Mouse (Mus musculus) liver, embryonic 13.5 days (tissue): ENCODE results near the gene Dnah11. TPM values are rescaled to one million over a fixed set of nuclear protein-coding genes. Genes with fewer than 3 reads are reported as not detected.
A peak's percentile ranks its signal among the peaks of the same experiment; 100 is the strongest.
"Not testable (repeated sequence)": the region's sequence is repeated elsewhere in the genome, so short reads cannot be mapped to it uniquely, and the experiment has no call there.

Experiments
- ATAC-seq: fragments of 200-750 bp; cut with Nextera tagmentation; 2 replicates; pipeline ENCODE4 v1.8.0; 2017; ENCODE audit warnings: low read depth, mild to moderate bottlenecking, moderate number of reproducible peaks, moderate library complexity
- DNase-seq: peaks from one replicate; pipeline ENCODE4 v3.0.0; 2022
- H3K27ac ChIP-seq: fragments of 300-500 bp; sonication (generic); 2 replicates; pipeline ENCODE4 v1.5.1; 2015; ENCODE audit warnings: moderate library complexity, mild to moderate bottlenecking, inconsistent platforms
- H3K27me3 ChIP-seq: fragments of 300-500 bp; sonication (generic); 2 replicates; pipeline ENCODE4 v1.6.1; 2015; ENCODE audit warnings: mild to moderate bottlenecking, inconsistent platforms
- H3K36me3 ChIP-seq: fragments of 300-500 bp; sonication (generic); 2 replicates; pipeline ENCODE4 v1.6.1; 2015; ENCODE audit warnings: mild to moderate bottlenecking, inconsistent platforms
- H3K4me1 ChIP-seq: fragments of 300-500 bp; sonication (generic); replicated peaks from 2 replicates; pipeline ENCODE4 v1.6.1; 2015; ENCODE audit warnings: inconsistent platforms
- H3K4me2 ChIP-seq: fragments of 300-500 bp; sonication (generic); 2 replicates; pipeline ENCODE4 v1.6.1; 2015; ENCODE audit warnings: inconsistent platforms, mild to moderate bottlenecking, moderate library complexity
- H3K4me3 ChIP-seq: fragments of 300-500 bp; sonication (generic); replicated peaks from 2 replicates; pipeline ENCODE4 v1.5.1; 2015; ENCODE audit warnings: mild to moderate bottlenecking, inconsistent platforms
- H3K9ac ChIP-seq: fragments of 300-500 bp; sonication (generic); 2 replicates; pipeline ENCODE4 v1.6.1; 2015; ENCODE audit warnings: mild to moderate bottlenecking, inconsistent platforms
- H3K9me3 ChIP-seq: fragments of 300-500 bp; sonication (generic); replicated peaks from 2 replicates; pipeline ENCODE4 v1.6.1; 2016; ENCODE audit warnings: inconsistent platforms
- WGBS: fragments of 180-500 bp; shearing (Covaris S2); methylation state at CpG from one replicate; pipeline ENCODE4 v1.1.7; 2015; ENCODE audit not compliant: insufficient replicate concordance; 5-methylcytosine and 5-hydroxymethylcytosine counted together
- polyA plus RNA-seq: library from polyadenylated mRNA; unstranded; fragments of >200 nt; fragmentation: Nextera tagmentation; extraction: Ambion mirVana; gene quantifications from 2 replicates; pipeline ENCODE4 v1.2.1, GENCODE M21; 2015

Dnah11 gene
- polyA plus RNA-seq, 1 experiment from 2014 or later, result 0.02 TPM

GRCm38 (mm10) chr12:117962698-117963097, 236.1 kb downstream of the Dnah11 start:
- Histone ChIP-seq H3K4me2 (no peak overlapping the region), H3K9ac (no peak overlapping the region), H3K27ac (no peak overlapping the region), H3K9me3 (no peaks in the 10 kb centered on the region), H3K27me3 (no peaks in the 10 kb centered on the region), H3K4me1 (no peaks in the 10 kb centered on the region), H3K4me3 (no peak overlapping the region), H3K36me3 (no peaks in the 10 kb centered on the region)
- WGBS, result 62% methylated on average over 2 of the region's 2 CpGs
- ATAC-seq (no peak), DNase-seq (no peak)

DNA sequence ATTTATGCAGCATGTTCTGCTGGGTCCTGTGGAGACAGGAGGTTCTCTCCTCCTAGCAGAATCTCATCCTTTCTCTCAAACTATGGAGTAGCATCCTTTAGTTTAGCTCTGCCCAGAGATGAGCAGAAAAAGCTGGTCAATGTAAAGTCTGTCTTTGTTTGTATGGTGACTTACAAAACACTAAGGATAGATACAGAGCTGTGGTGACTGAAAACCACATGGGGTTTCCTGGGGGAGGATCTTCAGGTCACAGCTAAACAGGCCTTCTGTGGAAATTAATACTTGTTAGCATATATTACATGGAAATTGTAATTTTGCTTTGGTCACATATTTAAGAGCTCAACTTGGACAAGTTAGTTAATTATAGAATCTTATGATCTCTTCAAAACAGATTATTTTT, 239.6 kb downstream of the Dnah11 start:
- no peak for ATAC-seq
- no peaks in the 10 kb centered on the region for H3K9me3 ChIP-seq
- DNase-seq, result no peak

DNA sequence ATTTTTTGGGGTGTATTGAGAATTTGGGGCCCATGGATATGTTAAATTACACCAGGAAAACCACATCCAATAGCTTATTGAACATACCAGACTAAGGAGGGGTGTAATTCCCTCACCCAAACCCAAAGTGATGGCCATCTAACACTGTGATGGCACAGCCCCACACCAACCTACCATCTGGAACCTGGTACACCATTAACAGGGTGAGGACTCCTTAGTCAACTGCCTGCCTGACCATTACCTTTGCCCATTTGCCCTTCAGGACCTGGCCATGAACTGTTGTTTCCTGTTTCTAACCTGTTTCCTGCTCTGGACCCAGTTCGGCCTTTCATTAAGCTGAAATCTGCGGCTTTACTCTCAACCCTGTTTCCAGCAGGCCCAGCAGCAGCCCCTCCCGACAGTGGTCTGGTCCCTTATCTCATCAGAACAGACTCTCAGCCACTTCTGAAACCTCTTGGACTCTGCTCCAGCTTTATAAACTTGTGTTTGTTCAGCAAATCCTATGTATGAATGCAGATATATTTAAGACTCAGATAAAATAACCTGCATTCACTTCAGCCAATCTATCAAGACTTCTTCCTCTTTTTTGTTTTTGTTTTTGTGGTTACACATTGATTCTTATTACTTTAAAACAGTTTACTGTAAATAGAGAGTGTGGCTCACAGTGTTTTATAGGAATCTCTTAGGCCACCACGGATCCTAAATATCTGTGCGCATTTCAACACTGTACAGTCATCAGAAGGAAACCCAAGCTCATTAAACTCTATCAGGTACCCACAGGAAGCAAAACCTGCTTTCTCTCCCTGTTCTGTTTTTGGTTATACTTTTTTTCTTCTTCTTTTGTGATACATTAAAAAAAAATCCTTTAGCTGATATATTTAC, 251.8 kb downstream of the Dnah11 start:
- H3K36me3 ChIP-seq, result no peaks in the 10 kb centered on the region
- no peak overlapping the region for H3K4me3 ChIP-seq
- DNase-seq, result no peak
- ATAC-seq, result peak; percentile 66
- H3K27ac ChIP-seq, result no peak overlapping the region
- 0 out of 2 replicates have a peak, but pooled peaks cover 4% of the 10 kb centered on the region for H3K4me1 ChIP-seq
- no peaks in the 10 kb centered on the region for H3K27me3 ChIP-seq
- no peak overlapping the region for H3K4me2 ChIP-seq
- H3K9ac ChIP-seq, result no peak overlapping the region
- 6% methylated on average over 5 of the region's 5 CpGs for WGBS
- H3K9me3 ChIP-seq, result no peaks in the 10 kb centered on the region

More for the DNA sequence above, 239.6 kb downstream of the Dnah11 start:
- H3K27me3 ChIP-seq, result no peaks in the 10 kb centered on the region
- no peak overlapping the region for H3K27ac ChIP-seq
- no peak overlapping the region for H3K4me2 ChIP-seq
- no peak overlapping the region for H3K9ac ChIP-seq
- H3K36me3 ChIP-seq, result no peaks in the 10 kb centered on the region
- H3K4me3 ChIP-seq, result no peak overlapping the region
- no peaks in the 10 kb centered on the region for H3K4me1 ChIP-seq

DNA sequence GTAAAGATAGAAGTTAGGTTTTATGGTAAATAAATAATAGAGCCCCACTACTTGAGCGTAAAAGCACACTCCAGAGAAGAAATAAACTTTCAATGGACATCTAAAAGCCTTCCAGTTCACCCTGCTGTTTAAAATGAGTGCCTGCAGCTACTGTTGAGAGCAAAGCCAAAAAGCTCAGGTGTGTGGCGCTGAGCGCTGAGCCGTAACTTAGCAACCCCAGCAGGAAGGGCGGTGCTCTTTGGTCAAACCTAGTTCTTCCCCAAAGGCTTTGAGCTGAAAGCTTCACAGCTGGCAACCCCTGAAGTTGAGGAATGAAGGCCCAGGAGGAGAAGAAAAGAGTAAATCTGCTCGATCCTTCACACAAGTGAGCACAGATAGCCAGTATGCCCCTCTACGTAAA, 256.9 kb downstream of the Dnah11 start:
- ATAC-seq (no peak), DNase-seq (no peak)
- no peak overlapping the region for H3K9ac ChIP-seq
- H3K27ac ChIP-seq, result no peak overlapping the region
- no peak overlapping the region for H3K4me2 ChIP-seq
- 73% methylated on average over 7 of the region's 7 CpGs for WGBS
- H3K36me3 ChIP-seq, result no peaks in the 10 kb centered on the region
- no peaks in the 10 kb centered on the region for H3K9me3 ChIP-seq
- H3K27me3 ChIP-seq, result no peaks in the 10 kb centered on the region
- H3K4me3 ChIP-seq, result no peak overlapping the region
- H3K4me1 ChIP-seq, result 0 out of 2 replicates have a peak, but pooled peaks cover 3% of the 10 kb centered on the region

DNA sequence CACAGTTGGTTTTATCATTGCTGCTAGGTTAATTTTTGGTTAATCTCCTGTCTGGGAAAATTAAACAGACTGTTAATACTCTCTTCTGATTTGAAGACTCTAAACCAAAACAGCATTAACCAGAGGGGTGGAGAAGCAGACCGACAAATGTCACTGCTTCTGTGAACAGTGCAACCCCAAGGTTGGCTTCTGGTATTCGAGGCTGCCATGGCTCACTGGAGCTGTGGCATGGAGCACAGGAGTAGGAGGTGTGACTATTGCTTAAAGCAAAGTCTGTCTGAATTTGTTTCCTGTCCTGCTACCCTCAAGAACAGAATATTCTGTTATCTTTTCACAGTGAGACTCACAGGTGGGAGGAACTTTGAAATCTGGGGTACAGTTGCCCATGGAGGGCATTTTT, 260.6 kb downstream of the Dnah11 start:
- no peaks in the 10 kb centered on the region for H3K9me3 ChIP-seq
- no peaks in the 10 kb centered on the region for H3K36me3 ChIP-seq

DNA sequence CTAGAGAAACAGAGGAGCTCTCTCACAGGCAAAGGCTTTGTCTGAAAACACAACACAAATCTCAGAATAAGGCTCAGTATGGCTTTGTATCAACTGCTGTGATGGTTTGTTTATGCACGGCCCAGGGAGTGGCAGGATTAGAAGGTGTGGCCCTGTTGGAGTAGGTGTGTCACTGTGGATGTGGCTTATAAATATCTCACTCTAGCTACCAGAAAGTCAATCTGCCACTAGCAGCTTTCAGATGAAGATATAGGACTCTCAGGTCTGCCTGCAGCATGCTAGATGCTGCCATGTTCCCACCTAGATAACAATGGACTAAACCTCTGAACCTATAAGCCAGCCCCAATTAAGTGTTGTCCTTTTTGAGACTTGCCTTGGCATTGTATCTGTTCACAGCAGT, 266.8 kb downstream of the Dnah11 start:
- peak; percentile 83 for ATAC-seq
- Histone ChIP-seq H3K27me3 (no peaks in the 10 kb centered on the region), H3K9ac (no peak overlapping the region), H3K4me3 (no peak overlapping the region), H3K27ac (no peak overlapping the region), H3K4me1 (peaks cover 7% of the 10 kb centered on the region), H3K36me3 (no peaks in the 10 kb centered on the region), H3K4me2 (no peak overlapping the region), H3K9me3 (no peaks in the 10 kb centered on the region)
- WGBS, result 17% methylated on average over 1 of the region's 1 CpGs
- DNase-seq, result no peak

More for the DNA sequence above, 260.6 kb downstream of the Dnah11 start:
- H3K4me2 ChIP-seq, result no peak overlapping the region
- 45% methylated on average over 2 of the region's 2 CpGs for WGBS
- no peak overlapping the region for H3K9ac ChIP-seq
- DNase-seq (no peak), ATAC-seq (no peak)
- no peaks in the 10 kb centered on the region for H3K4me1 ChIP-seq
- no peak overlapping the region for H3K27ac ChIP-seq
- no peak overlapping the region for H3K4me3 ChIP-seq
- H3K27me3 ChIP-seq, result no peaks in the 10 kb centered on the region

DNA sequence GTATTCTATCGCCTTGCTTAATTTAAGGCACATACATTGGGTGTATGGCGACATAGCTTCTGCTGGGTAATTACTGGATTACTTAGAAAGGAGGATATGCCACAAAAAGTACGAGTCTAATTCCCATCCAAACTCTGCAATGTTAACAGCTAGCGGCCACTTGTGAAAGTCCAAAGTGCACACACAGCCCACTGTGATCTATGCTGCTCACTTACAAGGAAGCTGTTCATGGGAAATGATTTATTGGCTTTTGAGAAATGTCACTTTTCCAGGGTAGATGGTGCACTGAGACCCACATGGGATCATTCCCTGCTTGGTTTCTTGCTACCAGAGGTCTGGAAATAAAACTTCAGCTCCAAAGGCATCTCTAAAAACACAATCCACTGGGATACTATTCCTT, 269.1 kb downstream of the Dnah11 start:
- 59% methylated on average over 4 of the region's 4 CpGs for WGBS
- Histone ChIP-seq H3K36me3 (no peaks in the 10 kb centered on the region), H3K27me3 (no peaks in the 10 kb centered on the region), H3K4me3 (no peak overlapping the region), H3K27ac (no peak overlapping the region), H3K4me2 (no peak overlapping the region), H3K9ac (no peak overlapping the region), H3K4me1 (peaks cover 7% of the 10 kb centered on the region), H3K9me3 (no peaks in the 10 kb centered on the region)
- ATAC-seq, result no peak
- no peak for DNase-seq

DNA sequence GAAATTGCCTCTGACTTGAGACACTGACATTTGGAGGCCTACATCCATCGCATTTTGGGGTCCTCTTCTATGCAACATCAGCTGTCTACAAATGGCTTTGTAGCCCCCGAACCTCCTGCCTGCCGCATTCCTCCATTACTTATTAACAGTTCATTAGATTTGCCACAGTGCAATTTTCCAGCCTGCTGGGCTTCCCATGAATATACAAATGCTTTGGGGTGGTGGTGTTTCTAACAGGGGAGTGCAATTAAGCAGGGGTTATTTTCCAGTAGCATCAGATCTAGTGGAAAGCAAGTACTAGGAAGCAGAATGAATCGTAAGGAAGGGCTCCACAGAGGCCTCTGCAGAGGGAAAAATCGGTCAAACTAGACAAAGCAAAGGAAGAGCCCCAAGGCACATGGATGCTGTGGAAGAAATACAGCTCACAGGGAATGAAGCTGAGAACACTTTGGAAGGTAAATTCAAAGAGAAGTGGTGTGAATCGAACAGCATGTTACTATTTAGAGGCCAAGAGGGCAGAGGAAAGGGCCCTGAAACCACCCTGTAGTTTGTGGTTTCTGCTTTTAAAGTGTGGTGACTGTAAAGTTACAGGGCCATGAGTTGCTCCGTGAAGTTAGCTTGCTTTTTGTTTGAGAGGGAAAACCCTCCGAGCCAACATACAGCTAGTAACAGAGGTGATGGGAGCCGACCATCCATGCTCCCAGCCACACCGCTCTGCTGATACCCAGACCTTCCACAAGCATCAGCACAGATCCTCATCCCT, 282.8 kb downstream of the Dnah11 start:
- H3K27ac ChIP-seq, result no peak overlapping the region
- no peak overlapping the region for H3K4me2 ChIP-seq
- no peaks in the 10 kb centered on the region for H3K36me3 ChIP-seq
- 50% methylated on average over 10 of the region's 10 CpGs for WGBS
- no peak overlapping the region for H3K4me3 ChIP-seq
- DNase-seq (no peak), ATAC-seq (no peak)
- no peak overlapping the region for H3K9ac ChIP-seq
- H3K27me3 ChIP-seq, result no peaks in the 10 kb centered on the region
- no peaks in the 10 kb centered on the region for H3K4me1 ChIP-seq
- H3K9me3 ChIP-seq, result no peaks in the 10 kb centered on the region

- ATAC-seq (no peak), DNase-seq (no peak)
- Histone ChIP-seq H3K9ac (no peak overlapping the region), H3K9me3 (no peaks in the 10 kb centered on the region), H3K4me1 (no peaks in the 10 kb centered on the region), H3K4me3 (no peak overlapping the region), H3K27me3 (no peaks in the 10 kb centered on the region), H3K36me3 (no peaks in the 10 kb centered on the region), H3K27ac (no peak overlapping the region), H3K4me2 (no peak overlapping the region)
- 52% methylated on average over 10 of the region's 10 CpGs for WGBS
These were observed 284.1 kb downstream of the Dnah11 start for GRCm38 (mm10) chr12:117914613-117915245.

DNA sequence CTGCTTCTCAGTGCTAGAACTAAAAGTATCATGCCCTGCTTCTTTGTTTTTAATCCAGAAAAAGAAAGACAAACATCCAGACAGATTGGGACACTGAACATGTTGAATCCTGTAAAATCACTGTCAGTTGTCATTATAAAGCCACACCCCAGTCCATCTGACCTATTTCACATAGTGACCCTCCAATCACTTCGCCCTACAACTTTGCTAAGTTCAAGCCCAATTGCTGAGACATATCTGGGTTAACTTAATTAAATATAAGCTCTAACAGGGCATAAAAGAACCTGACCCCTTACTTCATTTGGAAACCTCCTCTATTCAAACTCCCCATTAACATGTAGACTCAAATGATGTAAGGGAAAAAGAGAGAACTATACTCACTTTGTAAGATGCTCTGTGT, 287.4 kb downstream of the Dnah11 start:
- 39% methylated on average over 1 of the region's 1 CpGs for WGBS
- Histone ChIP-seq H3K27me3 (no peaks in the 10 kb centered on the region), H3K9me3 (no peaks in the 10 kb centered on the region), H3K4me2 (no peak overlapping the region), H3K36me3 (no peaks in the 10 kb centered on the region), H3K4me3 (no peak overlapping the region), H3K4me1 (no peaks in the 10 kb centered on the region), H3K9ac (no peak overlapping the region), H3K27ac (no peak overlapping the region)
- ATAC-seq (no peak), DNase-seq (no peak)

GRCm38 (mm10) chr12:117905232-117905840, 293.5 kb downstream of the Dnah11 start:
- not testable (repeated sequence) for H3K27ac ChIP-seq, H3K4me1 ChIP-seq, H3K4me2 ChIP-seq, H3K9ac ChIP-seq, ATAC-seq, H3K27me3 ChIP-seq, H3K9me3 ChIP-seq, H3K36me3 ChIP-seq, H3K4me3 ChIP-seq, DNase-seq
- 54% methylated on average over 4 of the region's 4 CpGs for WGBS
